Mouse (Mus musculus): Measurements from ENCODE around the gene Focad.
"Not testable (repeated sequence)": the region's sequence is repeated elsewhere in the genome, so short reads cannot be mapped to it uniquely, and the experiment has no call there.

The Focad gene

DNA sequence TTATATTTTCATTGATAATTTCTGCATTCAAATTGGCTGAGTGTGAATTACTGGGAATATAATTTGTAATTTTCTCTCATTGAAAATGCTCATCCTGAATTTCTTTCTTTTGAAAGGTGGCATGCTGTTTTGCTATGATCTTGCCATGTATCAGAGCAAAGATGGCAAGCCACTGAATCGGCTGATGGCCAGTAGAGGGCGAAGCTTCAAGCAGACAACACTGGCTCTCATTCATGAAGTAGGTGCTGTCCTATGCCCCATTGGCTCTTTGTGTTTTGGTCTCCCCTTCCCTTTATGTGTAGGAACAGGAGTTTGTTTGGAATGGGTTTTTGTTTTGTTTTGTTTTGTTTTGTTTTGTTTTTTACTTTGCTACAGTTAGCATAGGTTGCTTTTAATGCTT lies 215.2 kb downstream of the Focad start:
- no peak for DNase-seq

DNA sequence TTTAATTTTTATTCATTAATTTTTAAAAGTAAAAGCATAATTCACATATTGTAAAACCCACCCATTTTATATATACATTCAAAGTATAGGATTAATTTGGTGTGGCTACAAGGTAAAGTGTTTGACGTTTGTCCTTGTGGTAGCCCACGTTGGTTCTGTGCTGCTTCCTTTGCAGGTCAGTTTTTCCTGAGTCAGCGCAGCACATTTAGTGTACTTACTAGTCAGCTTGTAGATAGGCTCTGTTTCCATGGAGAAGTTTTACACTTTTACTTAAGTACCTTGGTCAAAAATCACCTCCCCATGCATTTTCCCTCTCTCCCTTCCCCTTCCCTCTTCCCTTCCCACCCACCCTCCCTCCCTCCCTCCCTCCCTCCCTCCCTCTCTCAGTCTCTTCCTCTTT lies 220.5 kb downstream of the Focad start:
- DNase-seq, result no peak

DNA sequence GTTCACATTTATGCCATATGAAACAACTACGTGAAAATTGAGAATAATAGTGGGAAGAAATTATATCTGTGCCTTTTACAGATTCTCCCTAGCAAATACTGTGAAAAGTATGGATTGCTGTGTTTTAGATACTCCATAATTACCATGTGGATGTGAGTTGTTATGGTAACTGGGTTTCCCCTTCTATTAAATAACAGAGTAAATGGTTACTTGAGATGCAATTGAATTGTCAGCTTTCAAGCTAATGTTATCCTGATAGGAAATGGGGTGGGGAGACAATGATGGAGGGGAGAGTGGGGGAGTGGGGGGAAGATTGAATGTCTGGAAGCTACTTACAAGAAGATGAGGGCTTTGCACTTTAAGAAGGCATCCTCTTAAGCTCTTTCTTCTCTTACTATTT lies 225.6 kb downstream of the Focad start:
- DNase-seq, result no peak

DNA sequence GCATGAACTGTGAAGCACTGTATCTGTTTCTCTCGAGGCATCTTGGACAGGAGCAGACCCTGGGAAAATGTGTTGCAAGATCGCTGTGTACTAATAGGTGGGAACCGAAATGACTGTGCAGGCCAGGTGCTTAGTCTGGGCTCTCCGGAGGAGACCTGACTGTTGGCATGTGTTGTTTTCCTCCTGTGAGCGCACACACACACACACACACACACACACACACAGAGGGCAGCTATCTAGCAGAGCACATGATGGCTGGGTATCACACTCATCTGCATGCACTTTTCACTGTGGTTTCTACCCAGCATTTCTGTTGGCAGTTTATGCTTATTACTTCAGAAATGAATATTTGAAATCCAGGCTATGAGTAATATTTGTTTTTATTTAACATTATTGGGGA lies 231.0 kb downstream of the Focad start:
- no peak for DNase-seq

DNA sequence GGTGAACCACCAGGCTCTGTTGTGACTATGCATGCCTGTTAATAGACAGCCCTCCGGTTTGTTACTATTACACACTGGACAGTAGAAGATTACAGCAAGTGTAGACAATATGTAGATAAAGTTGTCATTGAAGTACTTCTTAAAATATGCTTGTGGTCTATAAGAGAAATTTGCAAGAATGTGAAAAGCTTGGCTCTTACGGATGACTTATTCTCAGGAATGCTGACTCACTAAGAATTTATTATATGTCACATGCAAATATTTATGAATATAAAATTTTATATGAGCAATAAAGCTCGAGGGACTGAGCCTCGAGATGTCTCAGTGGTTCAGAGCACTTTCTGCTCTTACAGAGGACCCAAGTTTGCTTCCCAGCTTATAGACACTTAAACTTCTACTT lies 240.1 kb downstream of the Focad start:
- DNase-seq, result no peak

DNA sequence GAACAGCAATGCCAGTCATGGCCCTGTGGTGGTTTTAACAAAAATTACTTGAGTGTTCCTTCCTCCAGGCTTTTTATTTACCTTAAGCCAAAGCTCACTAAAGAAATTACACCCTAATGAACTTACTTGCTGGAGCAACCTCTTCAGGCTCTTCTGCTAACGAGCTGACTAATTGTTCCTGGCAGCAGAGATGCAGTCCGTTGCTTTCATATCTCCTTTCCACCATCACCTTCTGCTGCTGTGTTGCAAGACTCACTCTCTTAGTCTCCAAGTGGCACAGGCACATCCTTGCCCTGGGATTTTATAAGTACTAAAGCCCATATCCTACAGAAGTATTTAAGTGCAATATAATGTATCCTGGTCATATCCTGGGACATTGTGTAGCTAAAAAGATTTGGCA lies 242.3 kb downstream of the Focad start:
- DNase-seq, result no peak

DNA sequence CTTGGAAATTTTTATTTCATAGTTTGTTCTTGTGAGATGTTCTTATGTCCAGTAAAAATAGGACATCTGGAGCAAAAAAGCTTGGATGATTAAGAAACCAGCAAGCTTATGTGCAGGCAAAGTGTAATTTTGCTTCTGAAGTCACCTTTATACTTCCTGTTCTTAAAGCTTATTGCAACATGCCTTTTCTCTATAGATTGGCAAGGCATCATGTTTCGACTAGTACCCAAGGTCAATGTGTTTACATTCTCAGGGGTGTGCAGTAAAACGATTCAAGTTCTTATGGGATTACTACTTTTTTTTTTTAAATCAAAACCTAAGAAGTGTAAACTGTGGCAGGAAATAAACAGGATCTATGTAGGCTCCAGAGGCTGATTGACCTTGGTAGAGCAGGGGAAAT lies 242.9 kb downstream of the Focad start:
- no peak for DNase-seq

DNA sequence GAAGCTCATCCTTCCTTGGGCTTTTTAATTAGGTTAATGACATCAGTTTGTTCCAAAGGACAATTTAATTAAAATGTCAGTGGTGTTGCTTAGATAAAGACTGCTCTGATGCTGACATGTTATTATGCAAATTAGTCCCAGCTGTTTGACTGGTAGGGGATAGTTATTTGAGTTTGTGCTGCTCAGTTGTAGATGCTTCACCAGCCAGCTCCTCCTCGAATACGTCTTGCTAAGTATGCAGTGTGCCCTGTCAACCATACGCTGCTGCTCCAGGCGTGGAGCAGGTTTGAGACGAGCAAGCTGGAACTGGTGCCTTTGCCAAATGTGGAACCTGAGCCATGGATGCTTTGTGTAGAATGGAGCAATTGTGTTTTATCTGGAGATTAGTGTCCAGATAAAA lies 243.7 kb downstream of the Focad start:
- no peak for DNase-seq

DNA sequence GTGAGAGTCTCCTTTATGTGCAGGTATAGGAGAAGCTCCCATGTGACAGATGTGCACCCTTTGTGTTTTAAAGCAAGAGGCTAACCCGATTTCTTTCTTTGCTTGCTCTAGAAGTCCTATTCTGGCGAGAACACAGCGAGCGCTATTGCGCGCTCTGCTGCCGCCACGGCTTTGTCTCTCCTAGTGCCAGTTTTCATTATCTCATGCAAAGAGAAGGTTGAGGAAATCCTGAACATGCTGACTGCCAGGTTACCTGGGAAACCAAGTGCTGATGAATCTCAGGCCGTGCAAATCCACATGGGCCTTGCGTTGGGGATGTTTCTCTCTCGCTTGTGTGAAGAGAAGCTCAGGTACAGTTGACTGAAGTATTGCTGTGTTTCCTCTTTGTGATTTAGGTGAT lies 250.0 kb downstream of the Focad start:
- no peak for DNase-seq

DNA sequence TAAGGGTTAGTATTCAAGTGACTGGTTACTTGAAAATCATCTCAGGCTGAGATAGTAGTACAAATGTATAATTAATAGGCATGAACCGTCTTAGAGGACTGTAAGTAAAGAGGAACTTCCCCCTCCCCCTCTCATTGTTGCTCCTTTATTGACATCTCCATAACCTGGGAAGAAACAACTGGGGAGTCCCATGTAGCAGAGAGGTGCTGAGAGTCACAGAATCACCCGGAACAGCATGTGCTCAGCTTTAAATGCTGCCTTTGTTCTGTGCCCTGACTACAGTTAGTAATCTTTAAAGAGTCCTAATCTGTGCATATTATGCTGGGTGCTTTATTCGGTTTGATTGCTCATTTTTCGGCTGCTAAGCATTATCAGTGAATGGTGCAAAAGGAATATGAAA lies 250.6 kb downstream of the Focad start:
- no peak for DNase-seq

DNA sequence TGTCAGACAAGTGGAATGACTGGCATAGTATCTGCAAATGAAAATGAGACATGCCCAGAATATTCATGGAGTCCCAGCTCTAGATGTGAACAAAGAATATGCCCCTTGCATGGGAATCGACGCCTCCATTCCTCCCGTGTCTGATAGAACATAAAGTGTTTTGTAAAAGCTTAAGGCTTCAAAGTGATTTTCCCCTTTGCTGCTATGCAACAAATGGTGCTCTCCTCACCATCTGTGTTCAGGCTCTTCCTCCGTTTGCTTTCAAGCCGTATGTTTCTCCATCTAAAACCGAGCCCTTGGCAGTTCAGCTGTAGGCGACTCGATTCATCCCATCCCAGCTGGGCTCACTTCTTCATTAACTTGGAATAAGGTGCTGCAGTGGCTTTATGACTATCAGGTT lies 251.5 kb downstream of the Focad start:
- DNase-seq, result no peak

DNA sequence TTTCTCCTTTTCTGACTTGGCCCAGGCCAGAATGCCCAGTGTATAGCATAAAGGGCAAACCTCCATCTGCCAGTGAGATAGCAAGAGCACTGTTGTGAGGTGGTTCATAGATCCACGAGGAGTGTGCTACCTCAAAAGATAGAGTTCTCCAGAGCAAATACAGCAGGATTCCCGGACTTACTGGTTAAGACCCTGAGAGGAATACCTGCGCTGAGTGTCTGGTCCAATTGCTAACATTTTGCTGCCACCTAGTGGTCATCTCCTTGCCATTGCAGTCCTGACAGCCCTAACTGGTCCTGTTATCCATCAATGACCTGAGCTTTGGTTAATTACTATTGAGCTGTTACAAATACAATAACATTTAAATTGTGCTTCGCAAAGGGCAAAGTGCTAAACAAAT lies 256.5 kb downstream of the Focad start:
- DNase-seq, result peak; percentile 50 to 67

DNA sequence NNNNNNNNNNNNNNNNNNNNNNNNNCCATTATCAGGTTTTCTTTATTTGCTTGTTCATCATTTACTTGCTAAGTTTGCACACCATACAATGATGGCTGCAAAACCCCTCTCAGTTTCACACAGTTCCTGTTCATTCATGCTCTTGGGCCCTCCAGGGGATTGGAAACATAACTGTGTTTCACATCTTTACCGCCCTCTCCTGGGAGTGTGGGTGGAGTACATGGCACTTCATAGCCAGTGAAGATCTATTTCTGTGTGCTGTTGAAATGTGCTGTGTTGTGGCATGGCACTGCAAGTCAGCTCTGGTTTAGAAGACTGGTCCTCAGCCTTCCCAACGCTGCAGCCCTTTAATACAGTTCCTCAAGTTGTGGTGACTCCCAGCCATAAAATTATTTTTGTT lies 262.2 kb downstream of the Focad start:
- DNase-seq, result no peak

DNA sequence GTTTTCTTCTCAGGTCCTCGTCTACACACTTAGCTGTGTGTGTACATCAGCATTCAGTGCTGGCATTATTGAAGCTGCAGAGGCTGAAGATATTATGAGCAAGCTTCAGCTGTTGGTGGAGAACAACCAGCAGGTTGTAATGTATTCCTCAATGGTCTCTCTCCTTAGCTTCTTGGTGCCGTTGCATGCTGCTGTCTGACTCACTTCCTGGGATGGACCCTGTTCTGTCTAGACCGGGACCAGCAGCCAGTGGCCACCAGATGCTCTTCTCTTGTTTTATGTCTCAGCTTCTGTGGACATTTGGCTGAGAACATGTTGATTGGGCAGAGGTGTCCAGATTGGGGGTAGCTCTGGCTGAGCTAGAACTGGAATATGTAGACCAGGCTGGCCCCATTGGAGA lies 263.0 kb downstream of the Focad start:
- no peak for DNase-seq

DNA sequence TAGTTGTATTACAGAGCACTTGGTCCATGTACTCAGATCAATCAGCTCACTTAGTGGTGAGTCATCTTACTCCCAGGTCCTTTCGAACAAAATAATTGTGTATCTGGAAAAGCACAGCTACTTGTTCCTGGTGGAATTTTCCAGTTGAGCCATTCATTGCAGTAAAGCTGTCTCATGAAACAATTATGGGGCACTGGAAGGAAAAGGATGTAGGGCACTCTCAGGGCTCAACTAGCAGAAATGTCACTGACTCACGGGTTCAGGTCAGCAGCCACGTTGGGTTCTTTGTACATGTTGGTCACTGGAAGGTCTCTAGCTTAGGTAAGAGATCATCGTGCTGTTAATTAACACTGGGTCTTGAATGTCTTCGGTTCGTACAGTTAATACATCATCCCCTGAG lies 275.5 kb downstream of the Focad start:
- no peak for DNase-seq

DNA sequence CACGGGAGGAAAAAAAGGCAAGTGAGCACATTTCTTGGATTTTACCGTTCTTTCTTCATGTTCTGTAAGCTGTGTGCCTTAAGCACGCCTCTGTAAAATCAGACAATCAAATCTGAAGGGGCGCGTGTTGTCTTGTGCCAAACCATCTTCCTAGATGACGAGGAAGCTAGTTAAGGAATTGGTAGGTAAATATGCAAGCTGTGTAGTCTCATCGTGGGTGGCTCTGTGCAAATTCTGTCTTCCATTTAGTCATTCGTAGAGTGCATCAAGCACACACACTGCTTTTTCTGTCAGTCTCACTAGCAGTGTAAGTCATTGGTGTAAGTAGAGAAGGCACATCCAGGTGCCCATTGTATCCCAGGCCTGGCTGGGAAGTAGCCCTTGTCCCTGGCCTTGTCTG lies 276.4 kb downstream of the Focad start:
- DNase-seq, result no peak

DNA sequence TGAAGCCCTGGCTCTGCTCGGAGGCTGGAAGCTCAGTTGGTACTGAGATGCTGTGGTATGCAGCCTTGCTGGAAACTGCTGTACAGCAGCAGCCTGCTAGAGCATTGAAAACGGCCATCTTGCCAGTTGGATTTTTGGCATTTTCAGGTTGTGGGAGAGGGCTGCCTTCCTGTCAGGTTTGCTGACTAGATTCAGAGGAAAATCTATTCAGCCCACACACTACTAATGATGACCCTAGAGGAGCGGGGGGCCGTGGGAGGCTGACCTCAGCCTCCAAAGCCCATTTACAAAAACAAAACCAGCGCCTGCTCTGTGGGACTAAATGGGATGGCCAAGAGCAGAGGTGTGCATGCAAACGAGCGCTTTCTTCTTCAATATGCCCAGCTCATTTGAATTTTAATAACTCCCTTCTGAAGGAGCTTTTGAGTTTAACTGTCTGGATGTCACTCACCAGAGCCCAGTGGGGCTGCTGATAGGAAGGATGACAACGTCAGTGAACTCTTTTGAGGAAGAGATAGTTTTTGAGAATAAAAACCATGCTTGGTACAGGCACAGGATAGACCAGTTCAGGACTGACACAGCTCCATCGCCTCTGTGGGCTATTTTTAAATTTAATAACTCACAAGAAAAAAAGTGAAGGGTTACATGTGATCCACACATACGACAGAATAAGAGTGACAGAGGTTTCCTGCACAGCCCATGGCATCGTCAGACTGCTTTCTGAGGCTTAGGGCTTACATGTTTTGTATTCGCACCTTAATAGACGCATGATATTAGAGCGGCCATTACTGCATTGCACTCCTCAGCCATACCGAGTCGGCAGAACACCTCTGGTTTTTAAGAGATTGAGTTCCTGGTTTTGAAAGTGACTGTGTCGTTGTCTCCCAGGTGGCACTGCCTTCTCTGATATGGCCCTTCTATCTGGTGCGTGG lies 278.1 kb downstream of the Focad start:
- DNase-seq, result no peak

DNA sequence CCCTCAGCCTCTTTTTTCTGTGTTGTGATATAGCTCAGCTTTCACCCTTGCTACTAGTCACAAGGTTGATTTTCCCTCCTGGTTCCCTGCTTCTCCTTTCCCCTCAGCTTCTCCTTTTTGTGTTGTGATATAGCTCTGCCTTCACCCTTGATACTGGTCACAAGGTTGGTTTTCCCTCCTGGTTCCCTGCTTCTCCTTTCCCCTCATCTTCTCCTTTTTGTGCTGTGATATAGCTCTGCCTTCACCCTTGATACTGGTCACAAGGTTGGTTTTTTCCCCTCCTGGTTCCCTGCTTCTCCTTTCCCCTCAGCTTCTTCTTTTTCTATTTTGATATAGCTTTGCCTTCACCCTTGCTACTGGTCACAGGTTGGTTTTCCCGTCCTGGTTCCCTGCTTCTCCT lies 295.6 kb downstream of the Focad start:
- no peak for DNase-seq

DNA sequence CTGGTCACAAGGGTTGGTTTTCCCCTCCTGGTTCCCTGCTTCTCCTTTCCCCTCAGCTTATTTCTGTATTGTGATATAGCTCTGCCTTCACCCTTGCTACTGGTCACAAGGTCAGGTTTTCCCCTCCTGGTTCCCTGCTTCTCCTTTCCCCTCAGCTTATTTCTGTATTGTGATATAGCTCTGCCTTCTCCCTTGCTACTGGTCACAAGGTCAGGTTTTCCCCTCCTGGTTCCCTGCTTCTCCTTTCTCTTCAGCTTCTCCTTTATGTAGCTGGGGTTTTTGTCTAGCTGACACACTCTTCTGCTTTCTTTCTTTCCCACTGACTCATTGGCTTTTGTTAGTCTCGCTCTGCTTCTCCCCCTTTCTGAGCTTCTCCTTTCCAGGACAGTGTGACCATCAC lies 296.2 kb downstream of the Focad start:
- not testable (repeated sequence) for DNase-seq

DNA sequence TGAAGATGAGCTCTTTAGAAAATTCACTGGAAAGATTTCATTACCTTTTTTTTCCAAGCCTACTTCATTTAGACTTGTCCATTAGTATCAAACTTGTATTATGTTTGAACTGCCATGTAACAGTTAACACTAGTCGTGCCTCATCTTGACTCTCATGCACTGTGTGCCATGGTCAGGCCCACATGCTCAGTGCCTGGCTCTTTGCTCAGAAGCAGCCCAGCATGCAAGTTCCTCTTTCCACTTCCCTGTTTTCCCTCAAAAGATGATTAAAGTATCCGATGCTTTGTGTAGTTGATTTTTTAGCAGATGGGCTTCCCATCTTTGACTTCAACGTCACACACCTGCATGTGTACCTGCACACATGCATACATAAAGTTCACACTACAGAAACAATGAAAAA lies 301.3 kb downstream of the Focad start:
- no peak for DNase-seq

DNA sequence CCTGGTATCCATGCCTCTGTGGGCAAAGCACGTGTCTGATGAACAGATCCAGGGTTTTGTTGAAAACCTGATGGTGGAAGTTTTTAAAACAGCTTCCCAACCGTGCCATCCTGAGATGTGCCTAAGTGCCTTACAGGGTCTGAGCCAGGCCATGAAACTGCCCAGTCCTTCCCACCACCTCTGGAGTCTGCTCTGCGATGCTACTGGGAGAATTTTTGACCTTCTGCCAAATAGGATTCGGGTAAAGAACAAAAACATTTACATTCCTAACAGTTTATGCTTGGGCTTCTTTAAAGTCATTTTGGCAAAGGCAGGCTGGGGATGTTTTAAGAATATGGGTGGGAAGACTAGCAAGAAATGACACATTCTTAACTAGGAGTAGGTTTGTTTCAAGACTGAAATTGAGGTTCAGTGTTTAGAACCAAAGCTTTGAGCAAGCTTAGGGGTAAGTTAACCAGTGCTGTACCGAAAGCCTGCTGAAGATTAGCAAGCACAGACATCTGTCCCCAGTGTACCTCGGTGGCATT lies 302.6 kb downstream of the Focad start:
- no peak for DNase-seq

DNA sequence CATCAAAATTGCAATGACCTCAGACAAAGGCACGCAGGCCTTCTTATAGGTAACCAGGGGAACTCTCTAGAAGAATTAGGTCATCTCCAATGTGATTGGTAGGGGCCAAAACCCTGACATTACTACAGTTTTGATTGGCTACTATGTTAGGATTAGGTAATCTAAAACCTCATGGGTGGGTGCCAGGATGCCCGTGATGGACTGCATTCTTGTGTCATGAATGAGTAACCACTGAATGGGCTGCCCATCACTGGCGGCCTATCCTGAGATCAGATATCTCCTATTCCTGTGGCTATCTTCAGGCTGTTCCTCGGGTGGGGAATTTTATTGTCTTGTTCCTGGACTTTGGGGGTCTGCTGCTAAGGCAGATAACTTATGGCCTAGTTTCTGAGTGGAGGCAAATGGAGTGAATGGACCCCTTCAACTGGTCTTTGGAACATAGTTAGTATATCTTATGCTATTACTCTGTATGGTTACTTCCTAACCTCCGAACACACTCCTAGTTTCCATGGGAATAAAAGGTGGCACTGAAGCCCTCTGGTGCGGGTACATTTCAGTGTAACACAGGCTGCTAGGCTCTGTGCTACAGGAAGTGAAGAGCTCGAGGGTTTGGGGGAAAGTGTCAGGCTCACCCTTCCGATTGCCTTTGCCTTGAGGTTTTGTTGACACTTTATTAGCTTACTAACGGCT lies 306.0 kb downstream of the Focad start:
- no peak for DNase-seq

DNA sequence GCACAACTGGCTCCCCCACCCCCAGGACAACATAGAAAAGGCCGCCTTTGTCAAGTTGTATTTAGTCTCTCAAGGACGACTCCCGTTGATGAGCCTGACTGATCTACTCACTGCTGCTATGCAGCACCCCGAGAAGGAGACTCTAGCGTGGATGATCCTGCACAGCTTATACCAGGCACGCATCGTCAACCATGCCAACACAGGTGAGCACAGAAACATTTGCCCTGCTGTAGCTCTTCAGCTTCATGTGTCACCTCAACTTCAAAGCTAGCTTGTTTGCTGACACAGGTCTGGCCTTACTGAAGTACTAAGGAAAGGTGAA lies 306.5 kb downstream of the Focad start:
- DNase-seq, result no peak

DNA sequence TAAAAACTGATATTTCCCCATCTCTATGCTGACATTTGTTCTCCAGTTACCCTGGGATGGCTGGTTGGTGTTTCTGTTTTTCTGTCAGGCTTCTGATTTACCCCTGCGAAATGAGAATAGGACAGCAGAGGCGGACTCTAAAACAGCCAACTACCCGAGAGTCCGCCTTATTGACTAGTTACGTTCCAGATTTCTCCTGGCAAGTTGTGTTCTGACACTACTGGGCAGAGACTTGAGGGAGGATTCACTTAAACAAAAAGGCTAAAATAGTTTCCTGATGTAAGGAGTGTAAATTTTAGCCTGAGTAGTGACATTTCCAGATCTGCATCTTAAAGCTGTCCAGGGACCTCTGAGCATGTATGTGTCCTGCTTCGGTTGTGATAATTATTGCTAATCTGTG lies 308.5 kb downstream of the Focad start:
- DNase-seq, result no peak

All from lung, adult 18-20 months (tissue).